Mouse (Mus musculus) CH12.LX (cell line): ENCODE results near the gene Slc22a17. TPM values are rescaled to one million over a fixed set of nuclear protein-coding genes. Genes with fewer than 3 reads are reported as not detected.

ENCODE experiments used
- DNase-seq: peaks from one replicate; pipeline ENCODE4 v3.0.0-alpha.2; 2013; ENCODE audit errors: extremely low read depth
- H3K27ac ChIP-seq: 2 replicates; pipeline ENCODE4 v1.5.1; 2012; ENCODE audit warnings: low read depth, mild to moderate bottlenecking, control low read depth, moderate library complexity; ENCODE audit not compliant: insufficient read depth
- H3K27me3 ChIP-seq: replicated peaks from 2 replicates; pipeline ENCODE3; 2012; ENCODE audit warnings: inconsistent platforms
- H3K36me3 ChIP-seq, 2 experiments: replicated peaks in 1 of 2; 2 replicates each; pipeline versions ENCODE3 to v1.6.1; 2012; ENCODE audit warnings: inconsistent platforms in 1 of 2, low read length in 1 of 2, mild to moderate bottlenecking in 1 of 2, mixed read lengths in 1 of 2, moderate library complexity in 1 of 2; ENCODE audit not compliant: control insufficient read depth in 1 of 2, insufficient read depth in 1 of 2
- H3K4me1 ChIP-seq, 2 experiments: 2 replicates each; pipeline ENCODE4 v1.6.1; 2012; ENCODE audit warnings: inconsistent platforms in 1 of 2, moderate library complexity in 1 of 2; ENCODE audit not compliant: insufficient read depth in 2 of 2, control insufficient read depth in 1 of 2
- H3K4me2 ChIP-seq: 2 replicates; pipeline ENCODE4 v1.6.1; 2012; ENCODE audit warnings: low read depth, mild to moderate bottlenecking, control low read depth; ENCODE audit not compliant: poor library complexity, insufficient read depth, severe bottlenecking
- H3K4me3 ChIP-seq, 3 experiments: fragments of 150-350 bp in 1 of 3; sonication (generic) in 1 of 3; replicated peaks in 1 of 3; 2 replicates each; pipeline versions ENCODE3 to v1.5.1; 2011 to 2012; ENCODE audit warnings: low read depth in 2 of 3, low read length in 2 of 3, mild to moderate bottlenecking in 2 of 3, moderate library complexity in 2 of 3, control low read depth in 1 of 3, improper control_type of control experiment in 1 of 3, inconsistent platforms in 1 of 3, mixed read lengths in 1 of 3; ENCODE audit not compliant: poor library complexity in 1 of 3
- H3K79me2 ChIP-seq: replicated peaks from 2 replicates; pipeline ENCODE4 v1.6.1; 2012; ENCODE audit warnings: mild to moderate bottlenecking, moderate library complexity; ENCODE audit not compliant: control insufficient read depth, poor library complexity, insufficient read depth, severe bottlenecking; ENCODE audit errors: extremely low read depth
- H3K9ac ChIP-seq: 2 replicates; pipeline ENCODE4 v1.6.1; 2012; ENCODE audit warnings: low read depth, mild to moderate bottlenecking, control low read depth, moderate library complexity; ENCODE audit not compliant: insufficient read depth
- H3K9me3 ChIP-seq: replicated peaks from 2 replicates; pipeline ENCODE3; 2012; ENCODE audit warnings: low read length, inconsistent platforms, mixed read lengths
- BHLHE40 ChIP-seq: IDR thresholded peaks from 2 replicates; pipeline ENCODE4 v1.6.1; 2011; ENCODE audit warnings: mild to moderate bottlenecking, low read depth, low read length, improper control_type of control experiment
- CHD1 ChIP-seq: IDR thresholded peaks from 2 replicates; pipeline ENCODE4 v1.6.1; 2012; ENCODE audit warnings: low read depth, low read length, improper control_type of control experiment, inconsistent platforms
- CHD2 ChIP-seq: IDR thresholded peaks from 2 replicates; pipeline ENCODE4 v1.6.1; 2011; ENCODE audit warnings: low read length, improper control_type of control experiment
- CTCF ChIP-seq, 2 experiments: IDR thresholded peaks in 1 of 2; conservative IDR thresholded peaks in 1 of 2; 2 replicates each; pipeline ENCODE4 v1.5.1; 2011 to 2012; ENCODE audit warnings: low read depth in 2 of 2, low read length in 2 of 2, improper control_type of control experiment in 1 of 2, inconsistent platforms in 1 of 2, mild to moderate bottlenecking in 1 of 2, moderate library complexity in 1 of 2
- MAX ChIP-seq: IDR thresholded peaks from 2 replicates; pipeline ENCODE4 v1.6.1; 2011; ENCODE audit warnings: low read length, improper control_type of control experiment
- MAZ ChIP-seq: IDR thresholded peaks from 2 replicates; pipeline ENCODE4 v1.6.1; 2012; ENCODE audit warnings: low read depth, mild to moderate bottlenecking, inconsistent platforms, low read length, improper control_type of control experiment, moderate library complexity
- MEF2A ChIP-seq: IDR thresholded peaks from 2 replicates; pipeline ENCODE4 v1.6.1; 2014; ENCODE audit warnings: low read depth, mild to moderate bottlenecking, inconsistent platforms, low read length, improper control_type of control experiment, borderline replicate concordance
- MXI1 ChIP-seq: IDR thresholded peaks from 2 replicates; pipeline ENCODE4 v1.6.1; 2011; ENCODE audit warnings: mild to moderate bottlenecking, low read depth, low read length, improper control_type of control experiment
- MYC ChIP-seq: IDR thresholded peaks from 2 replicates; pipeline ENCODE4 v1.6.1; 2011; ENCODE audit warnings: low read depth, mild to moderate bottlenecking, improper control_type of control experiment, low read length
- NELFE ChIP-seq: IDR thresholded peaks from 2 replicates; pipeline ENCODE4 v1.6.1; 2011; ENCODE audit warnings: low read depth, low read length, improper control_type of control experiment
- NRF1 ChIP-seq: IDR thresholded peaks from 2 replicates; pipeline ENCODE4 v1.6.1; 2014; ENCODE audit warnings: low read depth, mild to moderate bottlenecking, inconsistent platforms, low read length, improper control_type of control experiment, moderate library complexity
- RAD21 ChIP-seq: IDR thresholded peaks from 2 replicates; pipeline ENCODE4 v1.6.1; 2011; ENCODE audit warnings: low read depth, mild to moderate bottlenecking, low read length, improper control_type of control experiment, moderate library complexity
- RCOR1 ChIP-seq: conservative IDR thresholded peaks from 2 replicates; pipeline ENCODE4 v1.6.1; 2012; ENCODE audit warnings: low read depth, mild to moderate bottlenecking, inconsistent platforms, low read length, improper control_type of control experiment
- SIN3A ChIP-seq: IDR thresholded peaks from 2 replicates; pipeline ENCODE4 v1.6.1; 2012; ENCODE audit warnings: low read length, improper control_type of control experiment, inconsistent platforms
- SMC3 ChIP-seq: IDR thresholded peaks from 2 replicates; pipeline ENCODE4 v1.6.1; 2011; ENCODE audit warnings: low read depth, low read length, improper control_type of control experiment
- TCF12 ChIP-seq: IDR thresholded peaks from 2 replicates; pipeline ENCODE4 v1.6.1; 2014; ENCODE audit warnings: low read depth, mild to moderate bottlenecking, inconsistent platforms, low read length, improper control_type of control experiment
- USF1 ChIP-seq: IDR thresholded peaks from 2 replicates; pipeline ENCODE4 v1.6.1; 2014; ENCODE audit warnings: low read depth, mild to moderate bottlenecking, inconsistent platforms, low read length, improper control_type of control experiment
- USF2 ChIP-seq: conservative IDR thresholded peaks from 2 replicates; pipeline ENCODE4 v1.6.1; 2011; ENCODE audit warnings: low read depth, low read length, improper control_type of control experiment
- ZMIZ1 ChIP-seq: IDR thresholded peaks from 2 replicates; pipeline ENCODE4 v1.6.1; 2012; ENCODE audit warnings: low read depth, mild to moderate bottlenecking, inconsistent platforms, low read length, improper control_type of control experiment
- dilution Hi-C: fragments of 300-500 bp; cut with MboI; formaldehyde crosslinking; loops from 2 replicates; pipeline ENCODE4 v1.14.3; 2020; ENCODE audit warnings: low sequenced_read_pairs; ENCODE audit not compliant: extremely low pct_unique_long_range_greater_than_20kb, extremely low pct_ligation_motif_present
- in situ Hi-C: fragments of 300-500 bp; cut with MboI; formaldehyde crosslinking; loops from 3 replicates; pipeline ENCODE4 v1.14.3; 2019; ENCODE audit warnings: low sequenced_read_pairs, low pct_ligation_motif_present, low pct_unique_long_range_greater_than_20kb, mixed read lengths
- polyA plus RNA-seq: library from polyadenylated mRNA; unstranded; fragments of >175 nt; gene quantifications from 2 replicates; pipeline ENCODE4 v1.2.1, GENCODE M21; 2012; ENCODE audit warnings: low read depth; ENCODE audit not compliant: insufficient read length
- total RNA-seq, 2 experiments: library from RNA; depleted of rRNA; stranded (reverse); fragments of 300-350 nt in 1 of 2; fragments of >200 nt in 1 of 2; gene quantifications; 2 replicates each; pipeline ENCODE4 v1.2.3; 2012 to 2014

The Slc22a17 gene
- total and polyA plus RNA-seq, 3 experiments: 0.04 to 1.1 (median 0.34) TPM

- Histone ChIP-seq H3K4me2 (no peak overlapping the region), H3K9ac (no peak overlapping the region), H3K4me3 (no peak overlapping the region), H3K79me2 (no peaks in the 10 kb centered on the region), H3K27ac (no peak overlapping the region), H3K9me3 (no peaks in the 10 kb centered on the region), H3K36me3 (peaks cover 0 to 11% of the 10 kb centered on the region in 2 experiments), H3K27me3 (no peaks in the 10 kb centered on the region), H3K4me1 (peaks cover 0 to 13% of the 10 kb centered on the region in 2 experiments; a peak in 2 of 4 replicates)
- peak; percentile 51 for DNase-seq
- dilution Hi-C loops (no loop called here), in situ Hi-C loops (no loop called here)
- TF ChIP-seq NELFE: no peak
- TF ChIP-seq ZMIZ1: no peak
- no peak for TF ChIP-seq USF2
- no peak for TF ChIP-seq CHD2
- no peak for TF ChIP-seq MEF2A
- no peak for TF ChIP-seq CHD1
- peak; percentile 36 for TF ChIP-seq RAD21
- no peak for TF ChIP-seq SIN3A
- TF ChIP-seq CTCF (conservative IDR thresholded peaks at IDR 0.05 in 1 of 2, IDR thresholded peaks at IDR 0.05 in 1 of 2; ENCODE audit: low read depth in 2 of 2, low read length in 2 of 2): peak; percentile 71 to 81
- TF ChIP-seq MYC: no peak
- TF ChIP-seq MAZ: no peak
- no peak for TF ChIP-seq BHLHE40
- no peak for TF ChIP-seq RCOR1
- TF ChIP-seq MXI1: no peak
- no peak for TF ChIP-seq MAX
- no peak for TF ChIP-seq USF1
- peak; percentile 52 for TF ChIP-seq SMC3
- TF ChIP-seq TCF12: no peak
Observed at GRCm38 (mm10) chr14:54860511-54860910, 52.4 kb downstream of the Slc22a17 start.

DNA sequence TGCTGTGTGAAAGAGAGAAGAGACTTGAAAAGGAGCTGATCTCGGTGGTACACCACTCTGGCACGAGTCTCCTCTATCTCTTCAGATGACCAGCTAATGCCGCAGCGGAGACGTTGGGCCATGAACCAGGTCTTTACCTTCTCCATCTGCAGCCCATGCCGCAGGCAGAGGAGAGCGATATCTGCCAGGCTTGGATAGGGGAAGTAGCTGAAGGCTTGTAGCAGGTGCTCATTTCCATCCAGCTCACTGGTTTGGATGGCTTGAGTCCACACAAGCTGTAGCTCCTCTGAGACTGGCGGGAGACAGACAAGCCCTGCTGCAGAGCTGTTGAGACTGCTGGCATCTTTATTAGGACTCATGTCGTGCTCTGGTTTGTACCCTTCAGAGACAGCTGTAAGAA is 55.0 kb downstream of the Slc22a17 start:
- H3K27me3 ChIP-seq: no peaks in the 10 kb centered on the region
- dilution Hi-C loops (no loop called here), in situ Hi-C loops (loop anchor here (10.0 kb wide), 1 partner anchor 157 kb away; the partner anchor contains the start of gene Ngdn)
- H3K79me2 ChIP-seq: no peaks in the 10 kb centered on the region
- no peak overlapping the region for H3K27ac ChIP-seq
- no peak overlapping the region for H3K4me2 ChIP-seq
- no peak overlapping the region for H3K9ac ChIP-seq
- H3K9me3 ChIP-seq: no peaks in the 10 kb centered on the region
- H3K4me1 ChIP-seq: peaks cover 0 to 8% of the 10 kb centered on the region in 2 experiments; a peak in 2 of 4 replicates
- DNase-seq: no peak
- no peak overlapping the region for H3K4me3 ChIP-seq
- TF ChIP-seq NRF1 (no peak), BHLHE40 (no peak)
- H3K36me3 ChIP-seq: peaks cover 0 to 11% of the 10 kb centered on the region in 2 experiments
